Mouse (Mus musculus): ENCODE measurements around the gene Midn.

The Midn gene

DNA sequence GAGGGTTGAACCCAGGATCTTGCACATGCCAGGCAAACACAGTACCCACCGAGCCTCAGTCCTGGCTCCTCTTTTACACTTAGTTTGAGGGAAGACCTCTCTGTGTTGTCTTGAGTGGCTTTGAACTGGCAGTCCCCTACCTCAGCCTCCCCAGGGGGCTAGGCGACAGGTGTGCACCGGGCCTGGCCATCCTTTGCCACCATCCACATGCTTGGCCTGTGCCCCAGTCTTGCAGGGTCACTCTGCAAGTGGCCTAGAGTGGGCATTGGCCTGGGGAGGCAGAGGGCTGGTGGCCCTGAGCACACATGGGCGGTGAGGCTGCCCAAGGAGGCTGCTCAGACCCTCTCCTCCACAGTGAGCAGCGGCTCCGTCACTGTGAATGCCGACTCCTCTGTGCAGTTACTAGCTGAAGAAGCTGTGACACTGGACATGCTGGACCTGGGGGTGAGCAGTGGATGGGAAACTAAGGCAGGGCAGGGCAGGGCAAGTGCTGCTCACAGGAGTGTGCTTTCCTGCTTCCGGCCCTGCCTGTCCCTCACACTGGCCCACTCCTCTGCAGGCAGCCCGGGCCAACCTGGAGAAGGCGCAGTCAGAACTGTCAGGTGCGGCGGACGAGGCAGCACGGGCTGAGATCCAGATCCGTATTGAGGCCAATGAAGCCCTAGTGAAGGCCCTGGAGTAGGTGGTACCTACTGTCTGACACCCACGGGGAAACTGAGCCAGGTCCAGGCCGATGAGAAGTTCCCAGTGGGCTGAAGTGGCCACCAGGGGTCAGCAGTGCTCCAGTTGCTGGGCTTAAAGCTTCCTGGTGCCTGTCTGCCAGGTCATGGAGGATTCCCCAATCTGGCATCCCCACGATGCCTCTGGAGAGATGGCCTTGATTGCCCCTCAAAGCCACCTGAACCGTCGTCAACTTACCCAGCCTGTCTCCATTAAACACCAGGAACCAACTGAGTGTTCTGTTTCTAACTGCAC lies 2.9 kb upstream of the Midn start:
- peak; percentile 84 for DNase-seq

DNA sequence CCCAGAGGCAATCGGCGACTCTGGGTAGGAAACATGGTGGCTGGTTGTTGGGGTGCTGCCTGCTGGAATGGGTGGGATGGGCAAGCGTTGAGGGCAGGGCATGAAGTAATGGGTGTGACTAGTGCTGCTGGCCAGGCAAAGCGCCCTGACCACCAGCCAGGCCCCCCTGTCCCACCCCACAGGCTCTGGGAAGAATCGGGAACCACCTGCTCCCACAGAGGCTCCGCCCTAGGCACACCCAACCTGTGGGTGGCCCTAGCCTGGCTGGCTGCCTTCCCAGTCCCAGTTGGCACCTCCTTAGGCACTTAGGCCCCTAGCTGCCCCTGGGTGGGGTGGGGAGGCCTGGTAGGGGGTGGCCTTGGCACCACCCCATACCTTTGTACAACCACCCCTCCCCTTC lies 2.2 kb upstream of the Midn start:
- no peak for DNase-seq

GRCm38 (mm10) chr10:80146568-80147011 lies 1.5 kb upstream of the Midn start:
- DNase-seq = no peak

- no peak for DNase-seq
Observed at GRCm38 (mm10) chr10:80147146-80147718, 840 bp upstream of the Midn start.

DNA sequence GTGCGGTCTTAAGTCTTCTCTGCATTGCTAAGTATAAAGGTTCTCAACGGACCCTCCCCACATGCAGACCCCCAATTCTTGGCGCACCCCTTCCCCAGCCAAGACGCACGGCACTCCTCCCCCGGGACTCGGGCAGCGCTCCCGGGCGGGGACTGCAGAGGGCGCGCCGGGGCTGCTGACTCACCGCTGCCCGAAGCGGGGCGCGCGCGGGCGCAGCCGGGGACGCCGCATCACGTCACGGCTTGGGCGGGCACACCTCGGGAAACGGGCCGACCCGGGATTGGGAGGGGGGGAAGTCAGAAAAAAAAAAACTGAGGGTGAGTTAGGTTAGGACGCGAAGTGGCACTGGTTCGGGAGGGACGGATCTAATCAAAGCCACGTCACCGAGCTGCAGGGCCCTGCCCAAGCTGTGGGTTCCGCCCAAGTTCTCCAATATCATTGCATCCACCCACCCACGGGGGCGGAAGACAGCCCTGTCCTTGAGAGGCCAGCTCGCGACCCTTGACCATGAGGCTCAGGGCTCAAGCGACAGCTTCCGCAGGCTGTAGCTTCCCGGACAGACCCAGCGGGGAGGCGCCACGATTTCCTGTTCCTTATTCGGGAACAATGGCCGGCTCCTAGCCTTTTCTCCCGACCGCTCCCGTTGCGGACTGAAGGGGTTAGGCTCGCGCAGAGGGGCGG lies 678 bp downstream of the Midn start:
- peak; percentile 95 for DNase-seq

GRCm38 (mm10) chr10:80149291-80150225 lies 1.5 kb downstream of the Midn start:
- peak; percentile 99 for DNase-seq

GRCm38 (mm10) chr10:80150226-80151210 lies 2.4 kb downstream of the Midn start:
- DNase-seq = peak; percentile 91

- DNase-seq = peak; percentile 77
Observed at GRCm38 (mm10) chr10:80151211-80152034, 3.4 kb downstream of the Midn start.

- peak; percentile 72 for DNase-seq
Observed at GRCm38 (mm10) chr10:80152071-80152872, 4.2 kb downstream of the Midn start.

DNA sequence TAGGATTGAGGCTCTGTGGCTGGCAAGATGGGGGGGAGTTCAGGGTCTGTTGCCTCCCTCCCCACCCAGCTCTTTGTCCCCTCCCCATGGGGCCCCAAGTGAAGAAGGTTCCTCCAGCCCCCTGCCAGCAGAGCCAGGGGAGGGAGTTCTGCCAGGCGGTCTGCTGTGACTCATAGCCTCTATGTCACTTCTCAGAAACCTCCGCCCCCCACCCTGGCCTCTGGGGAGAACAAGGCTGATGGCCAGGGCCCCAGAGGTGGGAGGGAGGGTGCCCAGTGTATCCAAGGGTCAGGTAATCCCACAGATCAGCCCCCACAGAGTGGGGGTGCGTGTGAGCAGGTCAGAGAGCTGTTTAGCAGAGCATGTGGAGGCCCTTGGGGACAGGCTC lies 4.8 kb downstream of the Midn start:
- DNase-seq = peak; percentile 48

DNA sequence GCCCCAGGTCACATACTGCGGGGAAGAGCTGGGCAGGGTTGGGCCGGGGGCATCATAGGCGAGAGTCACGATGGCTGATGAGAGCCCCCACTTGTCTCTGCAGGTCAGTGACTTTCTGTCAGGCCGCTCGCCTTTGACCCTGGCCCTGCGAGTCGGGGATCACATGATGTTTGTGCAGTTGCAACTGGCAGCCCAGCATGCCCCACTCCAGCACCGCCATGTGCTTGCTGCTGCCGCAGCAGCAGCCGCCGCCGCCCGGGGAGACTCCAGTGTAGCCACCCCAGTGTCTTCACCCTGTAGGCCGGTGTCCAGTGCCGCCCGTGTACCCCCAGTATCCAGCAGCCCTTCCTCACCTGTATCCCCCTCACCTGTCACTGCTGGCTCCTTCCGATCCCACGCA lies 5.6 kb downstream of the Midn start:
- DNase-seq = no peak

DNA sequence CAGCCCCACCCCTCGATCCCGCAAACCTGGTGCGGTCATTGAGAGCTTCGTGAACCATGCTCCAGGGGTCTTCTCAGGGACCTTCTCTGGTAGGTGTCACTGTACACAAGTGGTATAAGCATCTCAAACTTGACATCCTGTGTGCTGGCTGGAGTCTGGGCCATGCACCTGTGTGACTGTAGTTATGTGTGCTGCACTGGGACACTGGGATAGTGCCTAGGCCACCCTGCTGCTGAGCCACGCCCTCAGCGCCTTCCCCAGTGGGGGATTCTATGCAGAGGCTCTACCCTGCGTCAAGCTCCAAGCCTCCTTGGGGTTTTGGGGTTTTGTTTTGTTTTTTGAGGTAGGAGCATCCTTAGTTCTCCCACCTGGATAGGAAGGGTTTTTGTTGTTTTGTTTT lies 6.3 kb downstream of the Midn start:
- no peak for DNase-seq

GRCm38 (mm10) chr10:80155277-80155676 lies 7.2 kb downstream of the Midn start:
- DNase-seq = no peak

- no peak for DNase-seq
Observed at GRCm38 (mm10) chr10:80156002-80156751, 8.1 kb downstream of the Midn start.

DNA sequence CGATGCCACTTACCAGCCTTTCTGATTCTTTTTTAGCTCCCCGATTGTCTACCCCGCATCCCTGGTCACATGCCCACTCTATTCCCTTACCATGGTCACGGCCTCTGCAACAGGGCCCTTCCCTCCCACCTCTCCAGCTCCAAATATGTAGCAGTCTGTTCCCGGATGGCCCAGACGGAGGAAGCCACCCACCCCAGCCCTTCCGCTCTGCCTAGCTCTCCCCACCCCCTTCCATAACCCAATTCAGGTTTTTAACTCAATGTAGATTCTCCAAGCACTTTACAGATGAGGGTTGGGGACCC lies 8.6 kb downstream of the Midn start:
- DNase-seq = no peak

- no peak for DNase-seq
Observed at GRCm38 (mm10) chr10:80157141-80157929, 9.3 kb downstream of the Midn start.

GRCm38 (mm10) chr10:80158307-80158986 lies 10.4 kb downstream of the Midn start:
- DNase-seq = peak; percentile 50

Data from retina, postnatal 1 day (tissue).